Comparison of ENCODE assay signal across 16 mouse cellular contexts in the genomic region with DNA sequence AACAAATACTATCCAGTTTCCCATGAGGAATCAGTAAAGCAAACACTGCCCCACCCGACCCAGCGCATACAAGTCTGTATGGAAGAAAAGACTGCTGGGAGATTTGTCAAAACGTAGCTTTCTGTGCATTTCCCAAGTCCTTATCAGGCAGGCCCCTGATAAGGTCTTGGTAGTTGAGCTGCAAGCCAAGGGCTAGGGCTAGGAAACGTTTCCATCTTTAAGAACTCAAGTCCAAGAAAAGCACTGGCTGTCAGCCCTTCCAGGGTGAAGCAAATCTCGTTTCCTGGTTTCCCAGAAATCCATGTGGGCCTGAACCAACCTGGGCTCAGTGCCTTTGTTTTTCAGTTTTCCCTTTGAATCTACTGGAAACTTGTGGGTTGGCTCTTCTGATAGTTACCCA.
DNase-seq lines count a peak whose midpoint lies in the region; ATAC-seq and TF ChIP-seq lines count a peak whose summit lies in the region.
"Had no signal": no experiment of that assay in that cellular context is flagged by ENCODE, and none has a peak within 500 bp of the region (broad histone marks: within the 10 kb centered on the region; RNA-seq: fewer than 3 reads in every experiment).

No protein-coding gene starts in this region.

- peak; percentile 20; the same call in 1 of the 2 replicates for ATAC-seq in heart, embryonic 13.5 days (ENCODE audit: extremely low read depth, insufficient number of reproducible peaks, low FRiP score, low TSS enrichment)
- peak; percentile 76 for ATAC-seq in intestine, embryonic 16.5 days
- ATAC-seq in kidney, embryonic 16.5 days (ENCODE audit: low FRiP score, low TSS enrichment): no peak
- ATAC-seq: midbrain, embryonic 16.5 days had no signal

- TF ChIP-seq CTCF in layer of hippocampus, adult 2 months (conservative IDR thresholded peaks at IDR 0.05): no peak

- H3K9ac ChIP-seq in heart, embryonic 13.5 days: no peak overlapping the region
- no peak overlapping the region for H3K9ac ChIP-seq in intestine, embryonic 16.5 days (ENCODE audit: low read depth, low read length)
- no peak overlapping the region for H3K9ac ChIP-seq in kidney, embryonic 16.5 days (replicated peaks; ENCODE audit: low read length)
- H3K9ac ChIP-seq: limb, embryonic 15.5 days had no signal

- peaks cover 59% of the 10 kb centered on the region for H3K4me1 ChIP-seq in heart, embryonic 13.5 days
- H3K4me1 ChIP-seq in intestine, embryonic 16.5 days (ENCODE audit: control insufficient read depth, insufficient read depth, low read length): peaks cover 12% of the 10 kb centered on the region
- H3K4me1 ChIP-seq in kidney, embryonic 16.5 days (ENCODE audit: insufficient read depth, low read length): peaks cover under 1% of the 10 kb centered on the region; the same call in 1 of the 2 replicates

- DNase-seq in lung, adult 18-20 months: peak; percentile 25 to 31
- DNase-seq in lung, postnatal 4 days: no peak
- peak; percentile 98 for DNase-seq in heart, adult 11 months
- no peak for DNase-seq in layer of hippocampus, adult 11-12 months (ENCODE audit: low spot score)
- no peak for DNase-seq in layer of hippocampus, adult 2 months (ENCODE audit: low spot score in 2 of 2)
- DNase-seq: cerebellum, adult 2 months; embryo, embryonic 11 days; kidney, adult 11 months; right cerebral cortex, postnatal 4 days; thymus, postnatal 14 days had no signal

- no peaks in the 10 kb centered on the region for H3K36me3 ChIP-seq in heart, embryonic 13.5 days
- H3K36me3 ChIP-seq in intestine, embryonic 16.5 days (ENCODE audit: control insufficient read depth, insufficient read depth, low read length): no peaks in the 10 kb centered on the region
- no peaks in the 10 kb centered on the region for H3K36me3 ChIP-seq in kidney, embryonic 16.5 days (ENCODE audit: insufficient read depth, low read length)
- H3K36me3 ChIP-seq: G1E; limb, embryonic 15.5 days had no signal

- no peaks in the 10 kb centered on the region for H3K27me3 ChIP-seq in heart, embryonic 13.5 days (replicated peaks)
- no peaks in the 10 kb centered on the region for H3K27me3 ChIP-seq in intestine, embryonic 16.5 days (replicated peaks; ENCODE audit: control insufficient read depth, insufficient read depth, low read length)
- no peaks in the 10 kb centered on the region for H3K27me3 ChIP-seq in kidney, embryonic 16.5 days (ENCODE audit: insufficient read depth, low read length)
- H3K27me3 ChIP-seq: limb, embryonic 15.5 days had no signal

- no peak overlapping the region for H3K4me2 ChIP-seq in heart, embryonic 13.5 days
- H3K4me2 ChIP-seq in intestine, embryonic 16.5 days (ENCODE audit: low read depth, low read length): no peak overlapping the region
- no peak overlapping the region for H3K4me2 ChIP-seq in kidney, embryonic 16.5 days (replicated peaks; ENCODE audit: low read depth, low read length)
- H3K4me2 ChIP-seq: limb, embryonic 15.5 days had no signal

- peak overlapping the region; percentile 85 for H3K27ac ChIP-seq in heart, embryonic 13.5 days (replicated peaks)
- H3K27ac ChIP-seq in intestine, embryonic 16.5 days (ENCODE audit: low read length): no peak overlapping the region
- no peak overlapping the region for H3K27ac ChIP-seq in layer of hippocampus, adult 2 months
- H3K27ac ChIP-seq in kidney, embryonic 16.5 days (ENCODE audit: low read length): no peak overlapping the region
- H3K27ac ChIP-seq: limb, embryonic 15.5 days had no signal

- WGBS in heart, embryonic 13.5 days: 22% methylated on average over 5 of the region's 5 CpGs
- WGBS in intestine, embryonic 16.5 days: 43% methylated on average over 5 of the region's 5 CpGs
- 63% methylated on average over 5 of the region's 5 CpGs for WGBS in kidney, embryonic 16.5 days

- H3K4me3 ChIP-seq in heart, embryonic 13.5 days: no peak overlapping the region
- no peak overlapping the region for H3K4me3 ChIP-seq in intestine, embryonic 16.5 days (ENCODE audit: low read length)
- H3K4me3 ChIP-seq in layer of hippocampus, adult 2 months: no peak overlapping the region
- H3K4me3 ChIP-seq in kidney, embryonic 16.5 days (ENCODE audit: low read length): no peak overlapping the region
- H3K4me3 ChIP-seq: limb, embryonic 15.5 days had no signal

- no peaks in the 10 kb centered on the region for H3K9me3 ChIP-seq in heart, embryonic 13.5 days
- no peaks in the 10 kb centered on the region for H3K9me3 ChIP-seq in intestine, embryonic 16.5 days (ENCODE audit: control insufficient read depth, low read length)
- H3K9me3 ChIP-seq in kidney, embryonic 16.5 days (ENCODE audit: low read length): no peaks in the 10 kb centered on the region
- H3K9me3 ChIP-seq: limb, embryonic 15.5 days had no signal

Comparison
In these comparisons a context has a peak if more than half of its experiments do, and no peak if none do; other contexts are left out.
1. DNase-seq: peak in lung, adult 18-20 months (2 of 2) and heart, adult 11 months (single experiment); none in lung, postnatal 4 days (0 of 2), layer of hippocampus, adult 11-12 months (single experiment) and layer of hippocampus, adult 2 months (0 of 2).